Mouse (Mus musculus): ENCODE measurements at regions not wholly inside any gene's neighbourhood (a gene's known extent, or its start where the extent isn't known, plus 50 kb on each side); places are given as distances from the start of the nearest gene placed in this dataset.

- no peak for DNase-seq (ENCODE audit: low spot score in 2 of 2)
Measured at GRCm38 (mm10) chr7:136345051-136345450, 549.4 kb upstream of the Mgmt start.

DNA sequence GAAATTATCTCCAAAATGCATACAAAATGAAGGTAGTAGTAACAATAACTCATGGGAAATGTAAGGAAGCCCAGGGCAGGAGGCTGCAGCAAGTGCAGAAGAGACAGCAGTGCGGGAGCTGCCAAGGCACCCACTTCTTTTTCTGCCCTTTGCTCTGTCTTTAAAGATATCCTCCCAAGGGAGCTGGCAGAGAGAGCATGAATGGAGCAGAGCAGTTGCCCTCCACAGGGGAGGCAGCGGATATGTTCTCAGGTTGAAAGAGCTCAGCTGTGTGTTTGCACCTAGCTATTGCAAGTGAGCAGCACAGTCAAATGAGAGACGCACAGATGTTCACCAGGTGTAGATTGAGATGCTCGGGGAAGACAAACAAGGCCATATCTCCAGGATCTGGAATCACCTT lies 547.9 kb upstream of the Mgmt start:
- DNase-seq (ENCODE audit: low spot score in 2 of 2), result no peak

- DNase-seq (ENCODE audit: low spot score in 2 of 2), result no peak
Measured at GRCm38 (mm10) chr7:136348309-136348708, 546.1 kb upstream of the Mgmt start.

DNA sequence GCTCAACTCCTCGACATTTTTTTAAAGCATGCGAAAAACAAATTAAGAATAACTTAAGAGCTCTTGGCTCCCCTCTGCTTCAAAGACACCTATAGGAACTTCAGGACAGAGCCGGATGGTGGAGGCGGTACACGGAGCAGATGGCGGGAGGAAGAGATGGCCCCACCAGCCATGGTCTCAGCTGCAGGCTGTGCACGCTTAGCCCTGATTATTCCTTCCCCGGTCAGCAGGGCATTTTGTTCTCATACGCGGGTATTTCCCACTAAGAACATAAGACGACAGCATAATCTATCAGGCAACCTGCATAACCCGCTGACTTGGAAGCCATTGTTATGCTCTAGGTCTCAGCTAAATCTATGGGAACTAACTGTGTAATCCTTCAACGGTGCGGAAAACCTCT lies 544.8 kb upstream of the Mgmt start:
- DNase-seq (ENCODE audit: low spot score in 2 of 2), result no peak

DNA sequence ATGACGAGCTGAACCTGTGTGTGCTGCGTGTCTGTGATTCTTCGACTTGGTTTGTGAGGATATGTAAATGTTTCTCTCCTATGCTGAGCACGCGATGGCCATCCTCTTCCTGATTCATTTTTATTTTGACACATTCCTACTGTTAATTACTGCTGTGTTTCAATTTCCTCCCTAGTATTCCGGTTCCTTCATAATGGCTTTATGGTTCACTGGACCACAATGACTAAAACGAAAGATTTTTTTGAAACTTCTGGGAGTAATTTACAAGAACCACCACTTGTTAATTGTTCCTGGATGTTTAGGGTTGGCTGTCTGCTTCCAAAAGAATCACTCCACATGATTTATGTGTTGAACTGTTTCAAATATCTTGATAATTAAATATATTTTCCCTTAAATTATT lies 537.4 kb upstream of the Mgmt start:
- DNase-seq (ENCODE audit: low spot score in 2 of 2), result no peak

- DNase-seq (ENCODE audit: low spot score in 2 of 2), result no peak
Measured at GRCm38 (mm10) chr7:136365318-136366211, 528.8 kb upstream of the Mgmt start.

DNA sequence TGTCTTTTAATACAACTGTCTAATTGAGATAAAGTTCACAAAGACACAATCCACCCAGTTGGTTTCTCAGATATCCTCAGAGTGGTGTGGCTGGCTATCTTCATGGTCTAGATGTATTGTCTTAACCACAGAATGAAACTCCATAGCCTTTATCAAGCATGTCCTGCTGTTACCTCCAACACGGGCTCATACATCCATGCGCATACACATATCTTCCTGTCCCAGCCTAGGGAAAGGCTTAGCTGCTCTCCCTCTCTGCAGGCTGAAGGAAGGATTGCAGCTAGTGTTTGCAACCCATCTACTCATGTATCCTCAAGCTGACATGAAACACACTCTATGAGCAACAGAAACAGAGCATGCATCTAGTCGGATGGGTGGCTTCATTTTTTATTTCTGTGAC lies 517.2 kb upstream of the Mgmt start:
- no peak for DNase-seq (ENCODE audit: low spot score in 2 of 2)

DNA sequence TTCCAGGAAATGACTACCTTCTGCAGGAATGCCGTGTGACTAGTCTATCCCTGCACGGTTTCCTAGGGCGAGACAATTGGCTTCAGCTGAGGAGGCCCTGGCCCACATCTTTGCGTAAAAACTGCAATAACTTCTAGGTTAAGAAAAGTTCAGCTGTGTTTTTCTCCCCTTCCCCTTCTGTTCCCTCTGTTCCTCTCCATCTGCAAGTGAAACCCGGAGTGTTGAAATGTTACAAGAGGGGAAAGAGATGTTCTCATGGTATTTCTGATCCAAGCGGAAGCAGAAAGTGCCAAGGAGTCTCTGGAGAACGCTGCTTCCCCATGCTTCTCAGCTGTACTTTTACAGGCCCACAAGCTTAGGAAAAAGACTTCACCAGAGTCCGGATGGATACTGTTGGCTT lies 516.7 kb upstream of the Mgmt start:
- no peak for DNase-seq (ENCODE audit: low spot score in 2 of 2)

GRCm38 (mm10) chr7:136378321-136378720 lies 516.1 kb upstream of the Mgmt start:
- DNase-seq (ENCODE audit: low spot score in 2 of 2), result no peak

- DNase-seq (ENCODE audit: low spot score in 2 of 2), result no peak
Measured at GRCm38 (mm10) chr7:136379319-136379718, 515.1 kb upstream of the Mgmt start.

- no peak for DNase-seq (ENCODE audit: low spot score in 2 of 2)
Measured at GRCm38 (mm10) chr7:136379741-136380140, 514.7 kb upstream of the Mgmt start.

DNA sequence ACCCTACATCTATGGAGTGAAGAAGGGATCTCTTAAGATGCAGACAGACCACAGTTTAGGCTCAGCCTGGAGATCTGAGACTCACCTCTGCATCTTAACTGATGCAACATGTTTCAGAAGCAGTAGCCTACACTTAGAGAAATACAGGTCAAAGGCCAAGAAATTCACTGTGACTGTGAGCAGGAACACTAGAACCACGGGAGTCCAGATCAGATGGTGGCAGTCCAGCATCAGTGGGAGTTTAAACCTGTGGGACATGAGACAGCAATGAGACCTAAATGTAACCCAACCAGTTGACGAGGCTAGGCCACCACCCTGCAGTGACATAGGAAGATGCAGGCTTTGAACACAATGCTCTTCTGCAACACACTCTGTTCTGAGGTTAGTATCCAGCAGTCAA lies 511.1 kb upstream of the Mgmt start:
- DNase-seq (ENCODE audit: low spot score in 2 of 2), result no peak

- no peak for DNase-seq (ENCODE audit: low spot score in 2 of 2)
Measured at GRCm38 (mm10) chr7:136387736-136388135, 506.7 kb upstream of the Mgmt start.

GRCm38 (mm10) chr7:136390066-136390465 lies 504.3 kb upstream of the Mgmt start:
- no peak for DNase-seq (ENCODE audit: low spot score in 2 of 2)

GRCm38 (mm10) chr7:136393454-136393853 lies 501.0 kb upstream of the Mgmt start:
- DNase-seq (ENCODE audit: low spot score in 2 of 2), result no peak

DNA sequence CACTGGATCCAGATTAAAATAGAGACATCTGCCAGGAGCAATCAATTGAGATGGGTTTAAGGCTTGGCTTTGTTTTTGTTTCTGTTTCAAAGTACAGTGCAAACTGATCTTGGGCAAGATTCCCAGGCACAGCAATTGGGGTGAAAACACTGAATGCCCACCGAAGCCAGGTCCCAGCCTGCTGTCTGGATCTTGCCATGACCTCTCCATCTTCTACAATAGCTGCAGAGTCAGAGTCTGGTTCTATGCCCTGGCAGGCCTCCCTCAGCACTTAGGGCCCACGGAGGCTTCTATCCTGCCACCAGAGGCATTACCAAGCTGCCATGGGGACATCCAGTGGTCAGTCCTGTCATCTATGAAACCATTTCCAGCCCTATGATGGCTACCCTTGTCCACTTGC lies 498.6 kb upstream of the Mgmt start:
- DNase-seq (ENCODE audit: low spot score in 2 of 2), result no peak

DNA sequence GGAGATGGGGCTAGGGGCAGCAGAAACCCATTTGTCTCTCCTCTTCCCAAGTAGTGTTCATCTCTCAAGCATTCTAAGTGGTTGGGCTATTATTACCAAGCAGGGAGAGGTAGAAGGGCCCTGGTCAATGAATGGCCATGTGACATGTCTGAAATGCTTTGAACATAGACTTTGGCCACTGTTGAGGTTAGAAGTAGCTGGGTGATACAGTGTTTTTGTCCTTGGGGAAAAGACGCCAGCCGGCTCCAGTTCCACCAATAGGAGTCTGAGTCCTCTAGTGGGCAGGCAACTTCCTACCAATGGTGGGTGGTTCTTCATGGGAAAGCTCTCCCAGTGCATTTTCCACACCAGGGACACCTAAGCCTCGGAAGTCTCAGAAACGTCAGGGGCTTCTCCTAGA lies 497.3 kb upstream of the Mgmt start:
- no peak for DNase-seq (ENCODE audit: low spot score in 2 of 2)

- no peak for DNase-seq (ENCODE audit: low spot score in 2 of 2)
Measured at GRCm38 (mm10) chr7:136402688-136403597, 491.5 kb upstream of the Mgmt start.

DNA sequence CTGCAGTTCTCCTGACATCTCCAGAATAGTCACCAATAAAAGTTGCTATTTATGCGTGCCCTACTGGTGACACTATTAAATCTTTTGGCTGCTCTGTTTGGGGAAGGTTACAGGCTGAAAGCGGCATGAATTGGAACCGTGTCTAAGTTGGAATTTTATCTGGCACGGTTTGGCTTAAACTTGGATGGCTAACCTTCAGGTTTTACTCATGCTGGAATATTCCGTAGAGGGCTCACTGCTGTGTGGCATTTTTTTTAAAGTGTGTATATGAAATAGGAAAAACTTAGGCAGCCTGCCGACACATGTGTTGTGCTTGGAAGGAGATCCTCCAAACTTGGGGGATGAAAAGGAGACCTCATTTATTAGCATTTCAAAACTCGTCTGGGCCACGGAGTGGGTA lies 489.0 kb upstream of the Mgmt start:
- DNase-seq (ENCODE audit: low spot score in 2 of 2), result no peak

GRCm38 (mm10) chr7:136406258-136407100 lies 487.9 kb upstream of the Mgmt start:
- DNase-seq (ENCODE audit: low spot score in 2 of 2), result no peak

DNA sequence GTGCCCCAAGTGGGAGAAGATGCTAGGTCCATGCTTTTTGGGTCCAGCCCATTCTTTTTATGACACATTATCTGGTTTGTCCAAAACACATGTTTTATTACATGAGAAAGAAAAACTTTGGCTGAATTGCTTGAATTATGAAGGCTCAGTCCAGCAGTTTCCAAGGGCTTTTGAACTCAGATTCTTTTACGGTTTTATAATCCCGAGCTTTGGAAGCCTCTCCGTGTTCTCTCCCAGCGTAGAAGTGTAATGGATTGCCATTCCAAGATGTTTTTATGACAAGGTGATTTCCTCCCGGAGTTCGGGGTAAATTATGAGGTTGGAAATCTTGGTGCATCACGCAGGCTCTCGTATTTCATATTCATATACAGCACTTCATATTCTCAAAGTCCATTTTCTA lies 479.6 kb upstream of the Mgmt start:
- DNase-seq (ENCODE audit: low spot score in 2 of 2), result no peak
